Mouse (Mus musculus) stomach, postnatal 0 days (tissue): ENCODE data around the gene Shcbp1l.
"Not testable (repeated sequence)": the region's sequence is repeated elsewhere in the genome, so short reads cannot be mapped to it uniquely, and the experiment has no call there.

ENCODE experiments used
- CTCF ChIP-seq: IDR thresholded peaks from 2 replicates; pipeline ENCODE4 v1.5.1; 2016; ENCODE audit warnings: antibody characterized with exemption, low read depth, mild to moderate bottlenecking, moderate library complexity
- EP300 ChIP-seq: optimal IDR thresholded peaks from 2 replicates; pipeline ENCODE3; 2016; ENCODE audit warnings: antibody characterized with exemption

DNA sequence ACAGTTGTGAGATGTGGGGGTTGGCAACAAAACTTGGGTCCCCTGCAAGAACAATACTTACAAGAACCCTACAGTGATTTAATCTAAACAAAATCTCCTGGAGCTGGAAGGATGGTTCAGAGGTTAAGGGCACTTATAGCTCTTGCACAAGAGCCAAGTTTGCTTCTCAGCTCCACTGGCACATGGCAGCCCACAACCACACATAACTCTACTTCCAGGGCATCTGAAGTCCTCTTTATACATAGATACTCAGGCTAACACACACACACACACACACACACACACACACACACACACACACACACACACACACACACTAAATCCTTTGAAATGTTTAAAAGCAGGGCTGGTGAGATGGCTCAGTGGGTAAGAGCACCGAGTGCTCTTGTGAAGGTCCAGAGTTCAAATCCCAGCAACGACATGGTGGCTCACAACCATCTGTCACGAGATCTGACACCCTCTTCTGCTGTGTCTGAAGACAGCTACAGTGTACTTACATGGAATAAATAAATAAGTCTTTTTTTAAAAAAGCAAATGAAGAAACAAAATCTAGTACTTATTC, 8.6 kb upstream of the Shcbp1l start:
- TF ChIP-seq CTCF, EP300: not testable (repeated sequence)
